Mouse (Mus musculus) left cerebral cortex, postnatal 36 days (tissue): ENCODE measurements around the gene Fxyd2. TPM values are rescaled to one million over a fixed set of nuclear protein-coding genes. Genes with fewer than 3 reads are reported as not detected.

Experiments used
- DNase-seq, 2 experiments: peaks; one replicate each; pipeline ENCODE4 v3.0.0; 2021 to 2022; ENCODE audit warnings: low spot score in 2 of 2, mixed read lengths in 1 of 2
- intact Hi-C: fragments of 180-260 bp; cut with DNase I; formaldehyde crosslinking; loops from one replicate; pipeline ENCODE4 v1.15.1; 2025
- total RNA-seq, 2 experiments: library from RNA; stranded (reverse); gene quantifications; 2 replicates each; pipeline ENCODE4 v1.2.3; 2021

Fxyd2 gene
- total RNA-seq, 2 experiments from 2014 or later = 5.7 to 5.8 TPM

- intact Hi-C loops = loop anchor here (2.0 to 5.0 kb wide), 2 partner anchors 170 to 338 kb away; no protein-coding TSS in a partner anchor
- no peak for DNase-seq
These were observed 17.8 kb downstream of the Fxyd2 start for GRCm38 (mm10) chr9:45417245-45417644.

- intact Hi-C loops = loop anchor here (5.0 kb wide), 1 partner anchor 169 kb away; no protein-coding TSS in a partner anchor
These were observed 18.8 kb downstream of the Fxyd2 start for GRCm38 (mm10) chr9:45418252-45418651.

GRCm38 (mm10) chr9:45421209-45421608 is 21.7 kb downstream of the Fxyd2 start:
- intact Hi-C loops = no loop called here

More at GRCm38 (mm10) chr9:45418252-45418651, 18.8 kb downstream of the Fxyd2 start:
- DNase-seq = no peak

GRCm38 (mm10) chr9:45422761-45423298 is 23.4 kb downstream of the Fxyd2 start:
- DNase-seq = no peak
- intact Hi-C loops = no loop called here

More at GRCm38 (mm10) chr9:45421209-45421608, 21.7 kb downstream of the Fxyd2 start:
- DNase-seq = no peak

- intact Hi-C loops = no loop called here
- no peak for DNase-seq
These were observed 27.0 kb downstream of the Fxyd2 start, which contains the start of gene Dscaml1 for GRCm38 (mm10) chr9:45426456-45426855. Gene Dscaml1 (plus strand): TSS chr9:45426628.

- intact Hi-C loops = no loop called here
These were observed 29.9 kb downstream of the Fxyd2 start for GRCm38 (mm10) chr9:45429392-45429791.

GRCm38 (mm10) chr9:45429951-45430697 is 30.7 kb downstream of the Fxyd2 start:
- DNase-seq = peak; percentile 55 to 70
- intact Hi-C loops = loop anchor here (5.0 kb wide), 2 partner anchors 37 to 107 kb away; no protein-coding TSS in a partner anchor

More at GRCm38 (mm10) chr9:45429392-45429791, 29.9 kb downstream of the Fxyd2 start:
- DNase-seq = no peak

GRCm38 (mm10) chr9:45430698-45430959 is 31.2 kb downstream of the Fxyd2 start:
- intact Hi-C loops = loop anchor here (5.0 kb wide), 2 partner anchors 37 to 107 kb away; no protein-coding TSS in a partner anchor
- no peak for DNase-seq

- DNase-seq = no peak
- intact Hi-C loops = loop anchor here (5.0 kb wide), 2 partner anchors 36 to 106 kb away; no protein-coding TSS in a partner anchor
These were observed 31.7 kb downstream of the Fxyd2 start for GRCm38 (mm10) chr9:45431150-45431549.

GRCm38 (mm10) chr9:45432639-45433038 is 33.2 kb downstream of the Fxyd2 start:
- DNase-seq = peak; percentile 51 to 62
- intact Hi-C loops = loop anchor here (5.0 kb wide), 2 partner anchors 35 to 105 kb away; no protein-coding TSS in a partner anchor

GRCm38 (mm10) chr9:45433119-45433518 is 33.6 kb downstream of the Fxyd2 start:
- no peak for DNase-seq
- intact Hi-C loops = loop anchor here (5.0 kb wide), 2 partner anchors 34 to 104 kb away; no protein-coding TSS in a partner anchor

- DNase-seq = peak in 1 of 2 experiments; percentile 23
- intact Hi-C loops = loop anchor here (5.0 kb wide), 2 partner anchors 33 to 103 kb away; no protein-coding TSS in a partner anchor
These were observed 34.7 kb downstream of the Fxyd2 start for GRCm38 (mm10) chr9:45434171-45434570.

GRCm38 (mm10) chr9:45439025-45439424 is 39.6 kb downstream of the Fxyd2 start:
- no peak for DNase-seq
- intact Hi-C loops = no loop called here

- no peak for DNase-seq
- intact Hi-C loops = no loop called here
These were observed 40.8 kb downstream of the Fxyd2 start for GRCm38 (mm10) chr9:45440083-45440784.

- intact Hi-C loops = no loop called here
- no peak for DNase-seq
These were observed 44.9 kb downstream of the Fxyd2 start for GRCm38 (mm10) chr9:45444251-45444798.

GRCm38 (mm10) chr9:45449658-45450057 is 50.2 kb downstream of the Fxyd2 start:
- intact Hi-C loops = no loop called here
- DNase-seq = no peak

GRCm38 (mm10) chr9:45451346-45451745 is 51.9 kb downstream of the Fxyd2 start:
- DNase-seq = no peak
- intact Hi-C loops = no loop called here

- intact Hi-C loops = no loop called here
- no peak for DNase-seq
These were observed 54.6 kb downstream of the Fxyd2 start for GRCm38 (mm10) chr9:45454032-45454431.

- intact Hi-C loops = no loop called here
- no peak for DNase-seq
These were observed 55.6 kb downstream of the Fxyd2 start for GRCm38 (mm10) chr9:45454889-45455610.
